Mouse (Mus musculus): ENCODE measurements around the gene Olfr1325. TPM values are rescaled to one million over a fixed set of nuclear protein-coding genes. Genes with fewer than 3 reads are reported as not detected.
"Not testable (repeated sequence)": the region's sequence is repeated elsewhere in the genome, so short reads cannot be mapped to it uniquely, and the experiment has no call there.

Olfr1325 gene
- not detected in 2 replicates for total RNA-seq (2017)

DNA sequence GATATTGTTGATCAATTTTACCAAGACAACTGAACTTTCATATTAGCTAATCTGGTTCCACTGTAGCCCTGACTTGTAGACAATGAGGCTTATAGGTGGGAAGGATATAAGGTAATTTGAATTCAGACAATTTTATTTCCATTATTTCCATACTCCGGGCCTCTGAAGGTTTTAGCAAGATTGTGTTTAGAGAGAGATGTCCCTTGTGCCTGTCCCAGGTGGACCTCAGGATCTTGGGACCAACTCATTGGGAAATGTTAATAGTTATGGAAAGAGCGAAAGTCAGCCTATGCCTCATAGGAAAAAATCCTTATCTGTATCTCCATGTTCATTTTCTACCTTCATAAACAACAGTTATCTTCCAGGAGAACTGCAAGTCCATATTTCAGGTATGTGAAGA is at the start of gene Olfr1325:
Gene Olfr1325, plus strand, starts transcription at position 301 of the 400 bp plus-strand sequence.
- no peak for ATAC-seq (replicated peaks in 1 of 2; ENCODE audit: insufficient read depth in 1 of 2, low FRiP score in 2 of 2, low TSS enrichment in 1 of 2, low read depth in 1 of 2, poor library complexity in 2 of 2, severe bottlenecking in 2 of 2)

DNA sequence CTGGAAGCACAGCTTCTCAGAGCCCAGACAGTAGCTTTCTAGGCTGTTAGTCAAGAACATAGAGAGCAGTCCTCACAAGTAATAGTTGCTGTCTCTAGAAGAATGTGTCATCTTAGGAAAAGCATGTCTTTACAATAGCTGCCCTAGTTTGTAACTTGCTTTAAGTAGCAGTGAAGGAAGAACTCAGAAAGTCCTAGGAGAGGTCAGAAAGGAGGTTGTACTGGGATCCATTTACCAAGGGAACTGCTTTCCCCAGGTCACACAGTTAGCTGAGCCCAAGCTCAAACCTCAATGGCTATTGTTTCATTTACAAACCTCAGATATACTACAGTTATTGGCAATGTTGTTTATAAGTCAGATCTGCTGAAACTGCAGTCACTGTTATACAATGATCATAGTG is 17.7 kb upstream of the Olfr1325 start, which contains the start of gene Olfr1326-ps1:
Gene Olfr1326-ps1, minus strand, starts transcription at position 101 of the 400 bp plus-strand sequence.
- ATAC-seq (replicated peaks in 1 of 2; ENCODE audit: insufficient read depth in 1 of 2, low FRiP score in 2 of 2, low TSS enrichment in 1 of 2, low read depth in 1 of 2, poor library complexity in 2 of 2, severe bottlenecking in 2 of 2) = no peak

DNA sequence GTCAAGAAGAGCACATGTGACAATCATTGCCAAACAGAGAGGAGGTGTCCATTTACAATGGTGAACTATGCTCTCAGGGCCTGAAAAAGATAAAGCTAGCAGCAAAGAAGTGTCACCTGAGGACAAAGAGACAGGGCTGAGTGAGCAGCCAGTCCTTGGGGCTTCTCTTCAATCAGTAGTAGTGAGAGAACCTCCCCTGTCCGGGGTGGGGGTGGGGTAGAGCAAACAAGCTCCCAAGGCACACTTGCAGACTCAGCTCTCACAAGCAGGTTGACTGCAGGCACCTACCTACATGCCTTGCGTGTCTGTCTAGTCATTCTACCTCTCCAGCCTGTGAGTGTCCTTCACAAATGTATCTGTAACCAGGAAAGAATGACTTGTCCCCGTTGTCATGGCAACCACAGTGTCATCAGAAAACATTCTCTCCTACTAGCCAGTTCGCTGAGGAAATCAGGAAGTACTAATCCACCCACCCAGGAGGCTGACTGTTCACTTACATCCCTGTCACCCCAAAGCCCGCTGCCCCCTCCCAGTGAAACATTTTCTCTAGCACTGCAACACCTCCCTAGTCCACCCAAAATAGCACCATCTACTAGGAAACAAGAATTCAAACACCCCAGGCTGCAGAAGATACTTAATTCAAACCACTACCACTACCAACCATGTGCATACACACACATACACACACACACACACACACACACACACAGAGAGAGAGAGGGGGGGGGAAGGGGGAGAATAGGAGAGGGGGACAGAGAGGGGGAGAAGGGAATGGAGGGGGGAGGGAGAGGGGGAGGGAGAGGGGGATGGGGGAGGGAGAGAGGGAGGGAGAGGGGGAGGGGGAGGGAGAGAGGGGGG is 53.2 kb downstream of the Olfr1325 start, which contains the start of gene Gm5640:
Gene Gm5640, minus strand, starts transcription at position 170 of the 858 bp plus-strand sequence.
- ATAC-seq (replicated peaks in 1 of 2; ENCODE audit: insufficient read depth in 1 of 2, low FRiP score in 2 of 2, low TSS enrichment in 1 of 2, low read depth in 1 of 2, poor library complexity in 2 of 2, severe bottlenecking in 2 of 2) = peak; percentile 76 to 82

DNA sequence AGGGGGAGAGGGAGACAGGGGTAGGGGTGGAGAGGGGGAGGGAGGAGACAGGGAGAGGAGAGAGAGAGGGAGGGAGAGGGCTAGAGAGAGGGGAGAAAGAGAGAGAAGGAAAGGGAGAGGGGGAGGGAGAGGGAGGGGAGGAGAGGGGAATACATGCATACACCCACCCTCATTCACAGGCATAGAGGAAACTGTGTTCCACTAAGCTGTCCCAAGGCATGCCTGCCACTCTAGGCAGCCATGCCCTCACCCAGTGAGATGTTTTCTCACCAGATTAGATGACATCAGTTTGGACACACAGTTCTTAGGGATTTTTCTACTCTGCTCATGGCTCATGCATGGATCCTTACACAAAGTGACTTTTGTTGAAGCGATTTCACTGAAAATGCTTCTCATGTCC is 53.9 kb downstream of the Olfr1325 start:
- ATAC-seq (replicated peaks in 1 of 2; ENCODE audit: insufficient read depth in 1 of 2, low FRiP score in 2 of 2, low TSS enrichment in 1 of 2, low read depth in 1 of 2, poor library complexity in 2 of 2, severe bottlenecking in 2 of 2) = not testable (repeated sequence)

Other genes with a start within 250 kb of the Olfr1325 start
- 19.5 and 34.1 TPM in 2 replicates for gene Lage3, start 239.1 kb upstream of the Olfr1325 start, total RNA-seq (2017)
- 20.8 and 25.7 TPM in 2 replicates for gene Ubl4a, start 219.5 kb upstream of the Olfr1325 start, total RNA-seq (2017)
- gene Slc10a3, start 219.3 kb upstream of the Olfr1325 start, total RNA-seq (2017) = 9.7 and 11.3 TPM in 2 replicates
- 12.6 and 15.8 TPM in 2 replicates for gene Fam3a, start 199.4 kb upstream of the Olfr1325 start, total RNA-seq (2017)
- 40.7 and 50.7 TPM in 2 replicates for gene Ikbkg, start 199.4 kb upstream of the Olfr1325 start, total RNA-seq (2017)
- gene G6pdx, start 163.5 kb upstream of the Olfr1325 start, total RNA-seq (2017) = 54.5 and 63.1 TPM in 2 replicates
- not detected in 2 replicates for gene Gm6880, start 111.3 kb upstream of the Olfr1325 start, total RNA-seq (2017)
- gene Olfr1326-ps1, start 17.8 kb upstream of the Olfr1325 start, total RNA-seq (2017) = not detected in 2 replicates
- gene Gm5640, start 53.0 kb downstream of the Olfr1325 start, total RNA-seq (2017) = not detected in 2 replicates
- not detected in 2 replicates for gene Gm6890, start 148.2 kb downstream of the Olfr1325 start, total RNA-seq (2017)
- not detected in 2 replicates for gene Gm5936, start 244.5 kb downstream of the Olfr1325 start, total RNA-seq (2017)